Mouse (Mus musculus) stomach, postnatal 0 days (tissue): ENCODE measurements around the gene Lcmt2. TPM values are rescaled to one million over a fixed set of nuclear protein-coding genes. Genes with fewer than 3 reads are reported as not detected.
A peak's percentile ranks its signal among the peaks of the same experiment; 100 is the strongest.

Source experiments
- ATAC-seq: fragments of 200-750 bp; cut with Nextera tagmentation; 2 replicates; pipeline ENCODE4 v1.8.0; 2017; ENCODE audit not compliant: low FRiP score, low TSS enrichment
- DNase-seq: peaks from one replicate; pipeline ENCODE4 v3.0.0-alpha.2; 2016; ENCODE audit warnings: low spot score
- H3K27ac ChIP-seq: fragments of 300-500 bp; sonication (generic); replicated peaks from 2 replicates; pipeline ENCODE4 v1.5.1; 2014; ENCODE audit warnings: mild to moderate bottlenecking, control low read depth
- H3K27me3 ChIP-seq: fragments of 300-500 bp; sonication (generic); 2 replicates; pipeline ENCODE4 v1.6.1; 2014; ENCODE audit warnings: low read length; ENCODE audit not compliant: control insufficient read depth, insufficient read depth
- H3K36me3 ChIP-seq: fragments of 300-500 bp; sonication (generic); 2 replicates; pipeline ENCODE4 v1.6.1; 2014; ENCODE audit warnings: low read length, mixed read lengths; ENCODE audit not compliant: control insufficient read depth, insufficient read depth
- H3K4me1 ChIP-seq: fragments of 300-500 bp; sonication (generic); replicated peaks from 2 replicates; pipeline ENCODE4 v1.6.1; 2014; ENCODE audit warnings: antibody characterized with exemption; ENCODE audit not compliant: control insufficient read depth, insufficient read depth
- H3K4me2 ChIP-seq: fragments of 300-500 bp; sonication (generic); replicated peaks from 2 replicates; pipeline ENCODE4 v1.6.1; 2014; ENCODE audit warnings: low read depth, mild to moderate bottlenecking, control low read depth, moderate library complexity
- H3K4me3 ChIP-seq: fragments of 300-500 bp; sonication (generic); 2 replicates; pipeline ENCODE4 v1.5.1; 2014; ENCODE audit warnings: low read depth, low read length, control low read depth
- H3K9ac ChIP-seq: fragments of 300-500 bp; sonication (generic); 2 replicates; pipeline ENCODE4 v1.6.1; 2014; ENCODE audit warnings: mild to moderate bottlenecking, low read length, control low read depth, mixed read lengths
- H3K9me3 ChIP-seq: fragments of 300-500 bp; sonication (generic); 2 replicates; pipeline ENCODE4 v1.6.1; 2016; ENCODE audit warnings: low read length; ENCODE audit not compliant: control insufficient read depth
- CTCF ChIP-seq: IDR thresholded peaks from 2 replicates; pipeline ENCODE4 v1.5.1; 2016; ENCODE audit warnings: antibody characterized with exemption, low read depth, mild to moderate bottlenecking, moderate library complexity
- EP300 ChIP-seq: optimal IDR thresholded peaks from 2 replicates; pipeline ENCODE3; 2016; ENCODE audit warnings: antibody characterized with exemption
- WGBS: fragments of 180-500 bp; shearing (Covaris S2); extraction: QIAGEN DNeasy Blood & Tissue Kit; methylation state at CpG from one replicate; pipeline ENCODE4 v1.1.7; 2014; 5-methylcytosine and 5-hydroxymethylcytosine counted together
- polyA plus RNA-seq: library from polyadenylated mRNA; unstranded; fragments of >200 nt; fragmentation: Nextera tagmentation; extraction: Ambion mirVana; gene quantifications from 2 replicates; pipeline ENCODE4 v1.2.1, GENCODE M21; 2015

The Lcmt2 gene
- polyA plus RNA-seq, 1 experiment from 2014 or later: 12.6 TPM

GRCm38 (mm10) chr2:121149679-121150078 lies 9.2 kb upstream of the Lcmt2 start:
- H3K27ac ChIP-seq: no peak overlapping the region
- no peaks in the 10 kb centered on the region for H3K9me3 ChIP-seq
- WGBS: 76% methylated on average over 5 of the region's 5 CpGs
- DNase-seq (no peak), ATAC-seq (no peak)
- no peak overlapping the region for H3K4me2 ChIP-seq
- no peaks in the 10 kb centered on the region for H3K27me3 ChIP-seq
- no peak overlapping the region for H3K9ac ChIP-seq
- no peaks in the 10 kb centered on the region for H3K4me1 ChIP-seq
- H3K4me3 ChIP-seq: no peak overlapping the region
- H3K36me3 ChIP-seq: peaks cover 9% of the 10 kb centered on the region
- TF ChIP-seq EP300: no peak
- no peak for TF ChIP-seq CTCF

- Histone ChIP-seq H3K27me3 (no peaks in the 10 kb centered on the region), H3K36me3 (no peaks in the 10 kb centered on the region; the same call in 1 of the 2 replicates), H3K9ac (no peak overlapping the region), H3K4me1 (peaks cover 10% of the 10 kb centered on the region), H3K27ac (no peak overlapping the region), H3K4me3 (no peak overlapping the region), H3K4me2 (no peak overlapping the region), H3K9me3 (no peaks in the 10 kb centered on the region)
- no peak for TF ChIP-seq CTCF
- 70% methylated on average over 2 of the region's 2 CpGs for WGBS
- no peak for DNase-seq
- ATAC-seq: no peak
Measured at GRCm38 (mm10) chr2:121142415-121142814, 2.0 kb upstream of the Lcmt2 start.

- no peak for ATAC-seq
- Histone ChIP-seq H3K9me3 (no peaks in the 10 kb centered on the region), H3K9ac (peak overlapping the region; percentile 92), H3K4me3 (peak overlapping the region; percentile 71), H3K36me3 (no peaks in the 10 kb centered on the region; the same call in 1 of the 2 replicates), H3K27ac (peak overlapping the region; percentile 98), H3K27me3 (no peaks in the 10 kb centered on the region), H3K4me2 (peak overlapping the region; percentile 96), H3K4me1 (peaks cover 10% of the 10 kb centered on the region)
- DNase-seq: no peak
- no peak for TF ChIP-seq EP300
- no peak for TF ChIP-seq CTCF
- WGBS: 55% methylated on average over 16 of the region's 16 CpGs
Measured at GRCm38 (mm10) chr2:121141216-121142035, 973 bp upstream of the Lcmt2 start.

GRCm38 (mm10) chr2:121139266-121140017 lies 1.0 kb downstream of the Lcmt2 start:
- H3K36me3 ChIP-seq: no peaks in the 10 kb centered on the region
- peak; percentile 19; the same call in 1 of the 2 replicates for ATAC-seq
- peak overlapping the region; percentile 71 for H3K4me3 ChIP-seq
- H3K4me2 ChIP-seq: peak overlapping the region; percentile 96
- H3K9ac ChIP-seq: peak overlapping the region; percentile 92
- TF ChIP-seq EP300: no peak
- TF ChIP-seq CTCF: no peak
- H3K27ac ChIP-seq: peak overlapping the region; percentile 98
- no peaks in the 10 kb centered on the region for H3K27me3 ChIP-seq
- WGBS: 38% methylated on average over 29 of the region's 29 CpGs
- H3K9me3 ChIP-seq: no peaks in the 10 kb centered on the region
- peak; percentile 60 for DNase-seq
- H3K4me1 ChIP-seq: peaks cover 10% of the 10 kb centered on the region

- H3K4me2 ChIP-seq: no peak overlapping the region
- WGBS: 94% methylated on average over 4 of the region's 4 CpGs
- peaks cover 10% of the 10 kb centered on the region for H3K4me1 ChIP-seq
- no peaks in the 10 kb centered on the region for H3K27me3 ChIP-seq
- H3K4me3 ChIP-seq: no peak overlapping the region
- H3K9ac ChIP-seq: no peak overlapping the region
- DNase-seq (no peak), ATAC-seq (no peak)
- H3K9me3 ChIP-seq: no peaks in the 10 kb centered on the region
- H3K36me3 ChIP-seq: no peaks in the 10 kb centered on the region
- H3K27ac ChIP-seq: no peak overlapping the region
- TF ChIP-seq CTCF (peak; percentile 1; the same call in 1 of the 2 replicates), EP300 (no peak)
Measured at GRCm38 (mm10) chr2:121137371-121137770, 3.1 kb downstream of the Lcmt2 start.

- no peak overlapping the region for H3K27ac ChIP-seq
- no peaks in the 10 kb centered on the region for H3K36me3 ChIP-seq
- H3K4me1 ChIP-seq: no peaks in the 10 kb centered on the region
- TF ChIP-seq EP300 (no peak), CTCF (no peak)
- 48% methylated on average over 1 of the region's 1 CpGs for WGBS
- no peaks in the 10 kb centered on the region for H3K9me3 ChIP-seq
- DNase-seq (peak; percentile 57), ATAC-seq (peak; percentile 88)
- H3K27me3 ChIP-seq: no peaks in the 10 kb centered on the region
- no peak overlapping the region for H3K9ac ChIP-seq
- H3K4me3 ChIP-seq: no peak overlapping the region
- no peak overlapping the region for H3K4me2 ChIP-seq
Measured at GRCm38 (mm10) chr2:121132822-121133221, 7.6 kb downstream of the Lcmt2 start.
